Mouse (Mus musculus) megakaryocyte, embryonic 14.5 days (primary cell): ENCODE measurements at regions not wholly inside any gene's neighbourhood (a gene's known extent, or its start where the extent isn't known, plus 50 kb on each side); places are given as distances from the start of the nearest gene placed in this dataset.

Source experiments
- FLI1 ChIP-seq: IDR thresholded peaks from 2 replicates; pipeline ENCODE4 v1.6.1; 2012; ENCODE audit warnings: low read length, inconsistent platforms, mixed read lengths
- GATA1 ChIP-seq: IDR thresholded peaks from 3 replicates; pipeline ENCODE4 v1.6.1; 2012; ENCODE audit warnings: mixed read lengths, low read length, inconsistent platforms, borderline replicate concordance

DNA sequence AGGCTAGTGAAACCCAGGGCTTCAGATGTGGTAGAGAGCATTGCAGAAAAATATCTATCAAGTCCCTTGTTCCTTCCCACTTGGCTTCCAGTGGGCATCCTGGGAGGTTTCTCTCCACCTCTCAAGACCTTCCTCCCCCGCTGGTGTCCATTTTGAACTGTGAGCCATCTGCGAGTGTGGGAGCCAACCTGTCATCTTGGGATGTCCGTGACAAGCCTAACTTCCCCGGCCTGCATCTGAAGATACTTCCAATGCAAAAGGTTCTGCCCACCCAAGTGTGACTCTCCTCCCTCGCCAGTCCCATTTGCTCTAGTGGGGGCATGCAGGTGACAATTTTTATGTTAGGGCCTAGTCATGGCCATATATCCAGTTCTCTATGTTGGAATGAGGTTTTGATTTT, 208.2 kb upstream of the Gm10131 start:
- TF ChIP-seq GATA1 (no peak), FLI1 (no peak)
